Mouse (Mus musculus): ENCODE measurements at regions not wholly inside any gene's neighbourhood (a gene's known extent, or its start where the extent isn't known, plus 50 kb on each side); places are given as distances from the start of the nearest gene placed in this dataset.
A peak's percentile ranks its signal among the peaks of the same experiment; 100 is the strongest.

- Histone ChIP-seq H3K9me3 (replicated peaks; ENCODE audit: control insufficient read depth, low read length) (no peaks in the 10 kb centered on the region), H3K4me2 (ENCODE audit: low read depth, low read length) (no peak overlapping the region), H3K27me3 (ENCODE audit: control insufficient read depth, insufficient read depth, low read length) (no peaks in the 10 kb centered on the region), H3K27ac (ENCODE audit: low read length) (no peak overlapping the region), H3K9ac (ENCODE audit: low read length) (no peak overlapping the region), H3K36me3 (ENCODE audit: control insufficient read depth, insufficient read depth, low read length) (no peaks in the 10 kb centered on the region), H3K4me1 (ENCODE audit: control insufficient read depth, insufficient read depth, low read length) (no peaks in the 10 kb centered on the region), H3K4me3 (replicated peaks; ENCODE audit: low read length) (no peak overlapping the region)
- 64% methylated on average over 6 of the region's 6 CpGs for WGBS
- ATAC-seq (ENCODE audit: insufficient read depth, low FRiP score): no peak
These were observed 115.3 kb downstream of the 1810010D01Rik start for GRCm38 (mm10) chr7:145092392-145093176.

GRCm38 (mm10) chr7:145090849-145091248, 117.1 kb downstream of the 1810010D01Rik start:
- no peak overlapping the region for H3K27ac ChIP-seq (ENCODE audit: low read length)
- no peak overlapping the region for H3K4me2 ChIP-seq (ENCODE audit: low read depth, low read length)
- H3K9me3 ChIP-seq (replicated peaks; ENCODE audit: control insufficient read depth, low read length): no peaks in the 10 kb centered on the region
- H3K27me3 ChIP-seq (ENCODE audit: control insufficient read depth, insufficient read depth, low read length): no peaks in the 10 kb centered on the region
- 79% methylated on average over 4 of the region's 4 CpGs for WGBS
- no peak overlapping the region for H3K9ac ChIP-seq (ENCODE audit: low read length)
- no peaks in the 10 kb centered on the region for H3K36me3 ChIP-seq (ENCODE audit: control insufficient read depth, insufficient read depth, low read length)
- no peak overlapping the region for H3K4me3 ChIP-seq (replicated peaks; ENCODE audit: low read length)
- no peaks in the 10 kb centered on the region for H3K4me1 ChIP-seq (ENCODE audit: control insufficient read depth, insufficient read depth, low read length)
- no peak for ATAC-seq (ENCODE audit: insufficient read depth, low FRiP score)

- H3K36me3 ChIP-seq (ENCODE audit: control insufficient read depth, insufficient read depth, low read length): no peaks in the 10 kb centered on the region
- no peaks in the 10 kb centered on the region for H3K4me1 ChIP-seq (ENCODE audit: control insufficient read depth, insufficient read depth, low read length)
- H3K9ac ChIP-seq (ENCODE audit: low read length): no peak overlapping the region
- WGBS: 76% methylated on average over 3 of the region's 3 CpGs
- no peak overlapping the region for H3K27ac ChIP-seq (ENCODE audit: low read length)
- no peak overlapping the region for H3K4me2 ChIP-seq (ENCODE audit: low read depth, low read length)
- no peaks in the 10 kb centered on the region for H3K9me3 ChIP-seq (replicated peaks; ENCODE audit: control insufficient read depth, low read length)
- no peak overlapping the region for H3K4me3 ChIP-seq (replicated peaks; ENCODE audit: low read length)
- no peaks in the 10 kb centered on the region for H3K27me3 ChIP-seq (ENCODE audit: control insufficient read depth, insufficient read depth, low read length)
- ATAC-seq (ENCODE audit: insufficient read depth, low FRiP score): no peak
These were observed 118.6 kb downstream of the 1810010D01Rik start for GRCm38 (mm10) chr7:145089315-145089721.

- Histone ChIP-seq H3K4me2 (ENCODE audit: low read depth, low read length) (no peak overlapping the region), H3K4me1 (ENCODE audit: control insufficient read depth, insufficient read depth, low read length) (no peaks in the 10 kb centered on the region)
- WGBS: 93% methylated on average over 3 of the region's 3 CpGs
These were observed 119.3 kb downstream of the 1810010D01Rik start for GRCm38 (mm10) chr7:145088655-145089054.

GRCm38 (mm10) chr7:145087790-145088189, 120.1 kb downstream of the 1810010D01Rik start:
- no peaks in the 10 kb centered on the region for H3K4me1 ChIP-seq (ENCODE audit: control insufficient read depth, insufficient read depth, low read length)
- WGBS: 80% methylated on average over 5 of the region's 5 CpGs
- H3K27ac ChIP-seq (ENCODE audit: low read length): no peak overlapping the region
- no peaks in the 10 kb centered on the region for H3K36me3 ChIP-seq (ENCODE audit: control insufficient read depth, insufficient read depth, low read length)
- no peak overlapping the region for H3K4me3 ChIP-seq (replicated peaks; ENCODE audit: low read length)
- H3K9ac ChIP-seq (ENCODE audit: low read length): no peak overlapping the region
- ATAC-seq (ENCODE audit: insufficient read depth, low FRiP score): no peak
- H3K27me3 ChIP-seq (ENCODE audit: control insufficient read depth, insufficient read depth, low read length): no peaks in the 10 kb centered on the region
- H3K4me2 ChIP-seq (ENCODE audit: low read depth, low read length): no peak overlapping the region
- no peaks in the 10 kb centered on the region for H3K9me3 ChIP-seq (replicated peaks; ENCODE audit: control insufficient read depth, low read length)

More at GRCm38 (mm10) chr7:145088655-145089054, 119.3 kb downstream of the 1810010D01Rik start:
- Histone ChIP-seq H3K9ac (ENCODE audit: low read length) (no peak overlapping the region), H3K36me3 (ENCODE audit: control insufficient read depth, insufficient read depth, low read length) (no peaks in the 10 kb centered on the region), H3K27ac (ENCODE audit: low read length) (no peak overlapping the region), H3K9me3 (replicated peaks; ENCODE audit: control insufficient read depth, low read length) (no peaks in the 10 kb centered on the region), H3K4me3 (replicated peaks; ENCODE audit: low read length) (no peak overlapping the region), H3K27me3 (ENCODE audit: control insufficient read depth, insufficient read depth, low read length) (no peaks in the 10 kb centered on the region)
- no peak for ATAC-seq (ENCODE audit: insufficient read depth, low FRiP score)

GRCm38 (mm10) chr7:145082917-145083752, 124.8 kb downstream of the 1810010D01Rik start:
- Histone ChIP-seq H3K9me3 (replicated peaks; ENCODE audit: control insufficient read depth, low read length) (no peaks in the 10 kb centered on the region), H3K4me3 (replicated peaks; ENCODE audit: low read length) (no peak overlapping the region), H3K9ac (ENCODE audit: low read length) (no peak overlapping the region), H3K27ac (ENCODE audit: low read length) (no peak overlapping the region), H3K4me2 (ENCODE audit: low read depth, low read length) (no peak overlapping the region), H3K27me3 (ENCODE audit: control insufficient read depth, insufficient read depth, low read length) (no peaks in the 10 kb centered on the region), H3K36me3 (ENCODE audit: control insufficient read depth, insufficient read depth, low read length) (no peaks in the 10 kb centered on the region), H3K4me1 (ENCODE audit: control insufficient read depth, insufficient read depth, low read length) (no peaks in the 10 kb centered on the region)
- 61% methylated on average over 9 of the region's 9 CpGs for WGBS
- no peak for ATAC-seq (ENCODE audit: insufficient read depth, low FRiP score)

GRCm38 (mm10) chr7:145071996-145072790, 132.5 kb upstream of the Ccnd1 start:
- no peaks in the 10 kb centered on the region for H3K4me1 ChIP-seq (ENCODE audit: control insufficient read depth, insufficient read depth, low read length)
- no peaks in the 10 kb centered on the region for H3K27me3 ChIP-seq (ENCODE audit: control insufficient read depth, insufficient read depth, low read length)
- no peak overlapping the region for H3K4me3 ChIP-seq (replicated peaks; ENCODE audit: low read length)
- H3K9ac ChIP-seq (ENCODE audit: low read length): no peak overlapping the region
- H3K4me2 ChIP-seq (ENCODE audit: low read depth, low read length): no peak overlapping the region
- no peaks in the 10 kb centered on the region for H3K36me3 ChIP-seq (ENCODE audit: control insufficient read depth, insufficient read depth, low read length)
- no peaks in the 10 kb centered on the region for H3K9me3 ChIP-seq (replicated peaks; ENCODE audit: control insufficient read depth, low read length)
- 79% methylated on average over 5 of the region's 5 CpGs for WGBS
- ATAC-seq (ENCODE audit: insufficient read depth, low FRiP score): peak; percentile 25; the same call in 1 of the 2 replicates
- H3K27ac ChIP-seq (ENCODE audit: low read length): no peak overlapping the region

- H3K4me1 ChIP-seq (ENCODE audit: control insufficient read depth, insufficient read depth, low read length): no peaks in the 10 kb centered on the region
- H3K9me3 ChIP-seq (replicated peaks; ENCODE audit: control insufficient read depth, low read length): no peaks in the 10 kb centered on the region
- ATAC-seq (ENCODE audit: insufficient read depth, low FRiP score): peak; percentile 44
- no peak overlapping the region for H3K9ac ChIP-seq (ENCODE audit: low read length)
- no peaks in the 10 kb centered on the region for H3K36me3 ChIP-seq (ENCODE audit: control insufficient read depth, insufficient read depth, low read length)
- H3K27ac ChIP-seq (ENCODE audit: low read length): no peak overlapping the region
- H3K4me3 ChIP-seq (replicated peaks; ENCODE audit: low read length): no peak overlapping the region
- WGBS: 61% methylated on average over 2 of the region's 2 CpGs
- no peaks in the 10 kb centered on the region for H3K27me3 ChIP-seq (ENCODE audit: control insufficient read depth, insufficient read depth, low read length)
- H3K4me2 ChIP-seq (ENCODE audit: low read depth, low read length): no peak overlapping the region
These were observed 131.8 kb upstream of the Ccnd1 start for GRCm38 (mm10) chr7:145071533-145071932.
